Mouse (Mus musculus) erythroblast, embryonic 14.5 days (primary cell): ENCODE measurements around the gene Ankrd13a.

Experiments
- GATA1 ChIP-seq: IDR thresholded peaks from 2 replicates; pipeline ENCODE4 v1.6.1; 2012; ENCODE audit warnings: low read length, inconsistent platforms, mixed read lengths
- TAL1 ChIP-seq: IDR thresholded peaks from 3 replicates; pipeline ENCODE4 v1.6.1; 2012; ENCODE audit warnings: low read length, inconsistent platforms, mixed read lengths

GRCm38 (mm10) chr5:114747521-114747920 lies 27.0 kb upstream of the Ankrd13a start:
- TF ChIP-seq TAL1 = no peak
- TF ChIP-seq GATA1 = no peak
